Mouse (Mus musculus) layer of hippocampus, postnatal 25 days (tissue): ENCODE data around the gene Ifi47. TPM values are rescaled to one million over a fixed set of nuclear protein-coding genes. Genes with fewer than 3 reads are reported as not detected.
"Not testable (repeated sequence)": the region's sequence is repeated elsewhere in the genome, so short reads cannot be mapped to it uniquely, and the experiment has no call there.

ENCODE experiments used
- DNase-seq, 2 experiments: peaks; one replicate each; pipeline ENCODE4 v3.0.0; 2022; ENCODE audit warnings: mixed read lengths in 2 of 2, low spot score in 1 of 2; ENCODE audit errors: extremely low spot score in 1 of 2
- total RNA-seq, 2 experiments: library from RNA; stranded (reverse); gene quantifications; 2 replicates each; pipeline ENCODE4 v1.2.3; 2021

Ifi47 gene
- under 1 TPM; 0.33 to 0.44 TPM for total RNA-seq

DNA sequence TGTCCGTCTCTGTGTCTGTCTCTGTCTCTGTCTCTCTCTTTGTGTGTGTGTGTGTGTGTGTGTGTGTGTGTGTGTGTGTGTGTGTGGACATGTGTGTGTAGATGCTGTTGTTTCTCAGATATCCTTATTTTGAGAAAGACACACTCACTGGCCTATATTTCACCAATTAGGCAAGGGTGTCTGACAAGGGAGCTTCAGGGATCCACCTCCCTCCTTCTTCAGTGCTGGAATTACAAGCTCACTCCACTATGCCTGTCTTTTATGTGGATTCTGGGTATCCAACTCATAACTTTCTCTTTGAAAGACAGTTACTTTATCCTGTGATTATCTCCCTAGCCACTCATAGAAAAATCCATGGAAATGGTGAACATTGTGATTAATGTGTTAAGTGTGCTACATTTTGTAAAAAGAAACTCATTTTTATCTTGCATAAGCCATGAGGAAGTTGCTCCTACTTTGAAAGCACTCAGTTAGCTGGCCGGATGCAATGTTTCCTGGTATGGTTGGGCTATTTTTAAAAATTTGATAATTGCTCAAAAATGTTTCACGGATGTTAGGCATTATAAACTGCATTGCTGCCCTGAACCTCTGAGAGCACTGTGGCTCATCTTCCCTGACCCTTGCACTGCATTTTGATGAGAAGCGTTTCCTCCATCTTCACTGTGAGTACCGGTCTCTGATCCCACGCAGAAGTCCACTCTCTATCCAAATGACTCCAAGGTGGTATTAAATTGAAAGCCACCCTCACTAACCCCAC lies at the start of gene Ifi47:
Gene Ifi47 (plus strand): TSS at position 587 of the 757 bp plus-strand sequence.
- DNase-seq, result not testable (repeated sequence)

DNA sequence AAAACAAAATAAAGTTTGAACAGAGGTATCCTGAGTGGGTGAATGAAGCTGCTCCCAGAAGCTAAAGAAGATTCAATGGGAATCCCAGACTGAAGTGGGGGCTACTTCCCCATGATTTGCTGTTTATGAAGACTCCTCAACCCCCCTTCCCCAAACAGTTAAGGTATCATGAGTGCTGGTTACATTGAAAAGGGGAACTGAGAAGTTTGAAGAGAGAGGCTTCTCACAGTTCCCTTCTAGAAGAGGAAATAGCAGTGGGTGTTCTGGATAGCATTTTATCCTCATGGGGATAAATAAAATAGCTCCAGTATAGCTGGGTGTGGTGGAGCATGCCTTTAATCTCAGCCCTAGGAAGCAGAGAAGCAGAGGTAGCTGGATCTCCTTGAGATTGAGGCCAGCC lies 26.3 kb upstream of the Ifi47 start:
- not testable (repeated sequence) for DNase-seq

DNA sequence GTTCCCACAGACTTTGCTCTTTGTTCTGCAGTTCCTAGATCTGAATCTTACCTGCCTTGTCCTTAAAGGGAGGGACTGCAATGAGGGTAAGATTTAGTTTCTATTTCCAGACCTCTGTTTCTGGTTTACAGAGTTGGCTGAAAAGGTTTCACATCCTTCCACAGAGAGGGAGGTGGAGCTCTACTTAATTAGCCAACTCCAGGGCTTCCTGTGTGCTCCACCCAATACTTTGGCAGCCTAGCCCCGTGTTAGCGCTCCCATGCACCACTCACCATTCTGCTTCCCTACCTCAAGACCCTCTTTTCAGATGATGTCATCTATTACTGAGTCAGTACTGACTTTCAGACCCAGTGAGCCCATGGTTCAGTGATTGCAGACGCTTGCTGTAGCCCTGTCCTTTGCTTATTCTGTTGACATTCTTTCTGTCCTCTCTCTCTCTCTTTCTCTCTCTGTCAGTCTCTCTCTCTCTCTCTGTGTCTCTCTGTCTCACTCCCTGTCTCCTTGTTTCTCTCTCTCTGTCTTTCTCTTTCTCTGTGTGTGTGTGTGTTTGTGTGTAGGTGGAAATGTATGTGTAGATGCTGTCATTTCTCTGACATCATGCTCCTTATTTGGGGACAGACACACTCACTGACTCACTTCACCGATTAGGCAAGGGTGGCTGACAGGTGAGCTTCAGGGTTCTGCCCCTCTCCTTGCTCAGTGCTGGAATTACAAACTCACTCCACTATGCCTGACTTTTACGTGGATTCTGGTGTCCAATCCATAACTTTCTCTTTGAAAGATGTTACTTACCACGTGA lies 25.1 kb upstream of the Ifi47 start, which contains the start of gene 9930111J21Rik2:
Gene 9930111J21Rik2 (minus strand): TSS at position 150 of the 799 bp plus-strand sequence.
- DNase-seq, result not testable (repeated sequence)

DNA sequence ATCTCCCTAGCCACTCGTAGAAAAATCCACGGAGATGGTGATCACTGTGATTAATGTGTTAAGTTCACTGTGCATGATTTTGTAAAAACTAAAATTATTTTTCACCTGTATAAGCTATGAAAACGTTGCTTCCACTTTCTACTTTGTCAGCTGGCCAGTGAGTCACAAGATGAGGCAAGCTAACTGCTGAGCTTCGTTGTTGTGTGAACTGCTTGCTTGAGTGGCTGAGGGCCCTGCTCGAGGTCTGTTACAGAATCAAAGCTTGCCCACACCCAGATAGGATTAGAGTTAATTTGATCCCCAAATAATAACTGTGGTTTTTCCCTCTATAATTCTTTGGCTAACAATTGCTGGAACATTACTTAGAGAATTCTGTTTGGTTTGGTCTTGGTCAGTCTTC lies 24.5 kb upstream of the Ifi47 start:
- not testable (repeated sequence) for DNase-seq

DNA sequence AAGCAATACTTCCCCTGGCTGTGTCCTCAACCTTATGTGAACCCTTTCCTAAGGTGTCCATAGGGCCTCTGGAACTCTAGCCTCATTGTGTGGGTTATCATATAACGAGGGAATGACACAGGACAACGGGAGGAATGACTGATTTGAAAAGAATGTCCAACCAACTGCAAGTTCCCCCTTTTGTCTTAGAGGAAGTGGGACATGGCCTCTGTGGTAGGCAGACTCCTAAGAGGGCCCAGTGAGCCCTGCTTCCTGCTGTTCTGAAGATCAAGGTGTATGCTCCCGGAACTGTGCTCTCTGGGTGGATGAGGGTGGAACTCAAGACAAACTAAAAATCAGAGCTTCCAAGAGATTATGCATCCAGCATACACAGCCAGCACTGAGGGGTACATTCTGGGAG lies 16.3 kb upstream of the Ifi47 start:
- DNase-seq, result not testable (repeated sequence)

DNA sequence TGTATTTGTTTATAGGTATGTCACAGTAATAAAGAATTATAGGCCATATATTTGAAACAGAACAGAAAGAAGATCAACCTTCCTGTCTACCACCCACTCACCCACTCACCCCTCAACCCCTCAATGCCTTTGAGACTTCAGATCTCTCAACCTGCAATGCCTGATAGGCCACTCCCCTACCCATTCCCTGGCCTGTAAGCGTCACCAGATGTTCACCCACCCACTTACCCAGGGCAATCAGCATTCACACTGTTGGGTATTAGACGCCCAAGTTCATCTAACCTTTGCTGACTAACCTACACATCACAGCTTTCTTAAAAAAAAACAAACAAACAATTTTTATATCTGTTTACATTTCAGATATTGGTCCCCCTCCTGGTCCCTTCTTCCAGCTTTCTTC lies 14.5 kb upstream of the Ifi47 start:
- not testable (repeated sequence) for DNase-seq

DNA sequence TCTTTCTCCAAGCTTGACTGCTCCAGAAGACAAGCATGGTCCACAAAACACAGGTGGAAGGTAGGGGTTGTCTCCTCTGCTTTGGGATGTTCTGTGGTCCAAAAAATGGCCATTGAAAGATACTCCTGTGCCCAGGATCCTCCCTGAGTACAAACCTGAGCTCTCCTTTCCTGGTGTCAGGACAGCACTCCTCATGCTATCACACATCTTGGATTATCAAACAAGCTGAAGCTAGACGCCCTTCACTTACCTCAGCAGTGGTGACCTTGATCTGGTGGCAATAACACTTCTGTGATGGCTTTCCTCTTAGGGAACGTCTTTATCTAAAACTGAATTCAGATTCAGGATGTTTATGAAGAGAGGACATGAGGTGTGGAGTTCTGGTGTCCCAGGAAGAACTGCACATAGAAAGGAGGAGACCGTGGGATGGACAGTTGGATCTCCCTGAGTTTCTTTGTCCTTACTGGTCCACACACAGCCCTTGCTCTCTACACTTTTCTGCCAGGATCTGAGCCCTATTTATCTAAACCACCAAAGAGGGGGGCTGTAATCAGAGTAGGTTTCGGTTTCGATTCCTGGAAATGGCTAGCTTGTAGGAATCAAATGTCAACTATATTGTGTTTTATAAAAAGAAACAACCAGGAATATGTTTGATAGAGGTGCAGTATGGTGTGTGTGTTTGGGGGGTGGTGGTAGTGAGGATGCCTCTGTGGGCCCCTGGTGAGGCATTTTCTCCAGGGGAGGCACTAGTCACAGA lies 12.5 kb upstream of the Ifi47 start, which contains the start of gene Tgtp2:
Gene Tgtp2 (minus strand): TSS at position 494 of the 757 bp plus-strand sequence.
- DNase-seq, result not testable (repeated sequence)

DNA sequence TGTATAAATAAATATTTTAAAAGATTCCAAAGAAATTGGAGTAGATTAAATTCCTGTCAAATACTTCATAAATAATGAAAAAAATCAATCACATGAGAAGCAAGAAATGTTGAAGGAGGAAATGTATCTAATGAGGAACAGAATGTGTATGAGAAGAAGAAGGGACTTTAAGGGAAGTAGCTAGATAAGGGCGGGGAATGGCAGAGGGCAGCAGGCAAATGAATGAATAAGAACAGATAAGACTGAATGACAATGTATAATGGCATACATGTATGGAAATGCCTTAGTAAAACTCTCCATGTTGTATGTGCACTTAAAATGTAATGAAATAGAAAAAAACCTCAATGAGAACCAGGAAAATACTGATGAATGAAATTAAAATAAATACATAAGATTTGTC lies 8.0 kb upstream of the Ifi47 start:
- no peak for DNase-seq

DNA sequence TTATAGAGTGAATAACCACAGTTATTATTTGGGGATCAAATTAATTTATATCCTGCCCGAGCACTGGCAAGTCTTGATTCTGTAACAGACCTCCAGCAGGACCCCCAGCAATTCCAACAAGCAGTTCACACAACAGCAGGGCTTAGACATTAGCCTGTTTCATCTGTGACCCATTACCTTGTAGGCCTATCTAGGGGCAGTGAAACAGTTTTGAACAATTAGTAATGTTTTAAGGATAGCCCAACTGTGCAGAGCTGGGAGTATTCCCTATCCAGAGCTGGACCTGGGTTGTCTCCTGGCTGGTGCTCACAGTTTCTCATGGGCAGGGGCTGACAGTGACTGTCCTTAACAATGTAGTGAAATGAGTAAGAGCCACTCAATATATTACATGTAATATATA lies 625 bp downstream of the Ifi47 start:
- DNase-seq, result no peak

DNA sequence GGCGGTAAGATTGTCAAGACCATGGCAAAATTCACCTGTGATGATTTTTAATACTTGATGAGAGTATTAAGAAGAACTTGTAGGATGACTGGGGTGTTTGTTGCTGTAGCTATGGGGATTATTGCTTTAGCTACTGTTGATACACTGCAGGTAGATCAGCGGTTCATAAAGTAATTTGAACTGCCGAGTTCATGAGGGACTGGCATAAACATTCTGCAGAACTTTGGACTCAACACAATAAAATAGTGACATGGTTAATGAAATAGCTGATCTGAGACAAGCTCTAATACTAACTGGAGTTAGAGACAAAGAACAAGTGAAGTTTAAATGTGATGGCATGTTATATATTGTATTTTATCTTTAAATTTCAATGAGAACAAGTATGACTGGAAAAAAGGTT lies 2.3 kb downstream of the Ifi47 start:
- DNase-seq, result no peak

DNA sequence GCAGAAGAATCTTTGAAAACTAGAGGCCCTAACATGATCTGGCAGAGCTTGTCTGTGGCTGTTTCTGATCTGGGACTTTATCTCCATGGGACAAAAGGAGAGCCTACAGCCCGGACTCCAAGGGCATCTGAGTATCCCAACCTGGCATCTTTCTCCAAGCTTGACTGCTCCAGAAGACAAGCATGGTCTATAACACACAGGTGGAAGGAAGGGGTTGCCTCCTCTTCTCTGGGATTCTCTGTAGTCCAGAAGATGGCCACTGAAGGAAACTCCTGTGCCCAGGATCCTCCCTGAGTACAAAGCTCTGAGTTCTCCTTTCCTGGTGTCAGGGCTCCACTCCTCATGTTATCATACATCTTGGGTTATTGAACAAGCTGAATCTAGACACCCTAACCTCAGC lies 4.2 kb downstream of the Ifi47 start:
- no peak for DNase-seq

DNA sequence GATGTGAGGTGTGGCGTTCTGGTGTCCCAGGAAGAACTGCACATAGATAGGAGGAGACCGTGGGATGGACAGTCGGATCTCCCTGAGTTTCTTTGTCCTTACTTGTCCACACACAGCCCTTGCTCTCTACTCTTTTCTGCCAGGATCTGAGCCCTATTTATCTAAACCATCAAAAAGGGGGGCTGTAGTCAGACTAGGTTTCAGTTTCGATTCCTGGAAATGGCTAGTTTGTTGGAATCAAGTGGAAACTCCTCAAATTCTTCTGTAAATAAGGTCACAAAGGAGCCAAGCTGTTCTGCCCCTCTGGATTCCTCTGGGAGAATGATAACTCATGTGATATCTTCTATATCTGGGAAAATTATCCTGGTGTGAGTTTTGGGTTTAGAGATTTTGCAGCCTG lies 5.0 kb downstream of the Ifi47 start:
- no peak for DNase-seq

DNA sequence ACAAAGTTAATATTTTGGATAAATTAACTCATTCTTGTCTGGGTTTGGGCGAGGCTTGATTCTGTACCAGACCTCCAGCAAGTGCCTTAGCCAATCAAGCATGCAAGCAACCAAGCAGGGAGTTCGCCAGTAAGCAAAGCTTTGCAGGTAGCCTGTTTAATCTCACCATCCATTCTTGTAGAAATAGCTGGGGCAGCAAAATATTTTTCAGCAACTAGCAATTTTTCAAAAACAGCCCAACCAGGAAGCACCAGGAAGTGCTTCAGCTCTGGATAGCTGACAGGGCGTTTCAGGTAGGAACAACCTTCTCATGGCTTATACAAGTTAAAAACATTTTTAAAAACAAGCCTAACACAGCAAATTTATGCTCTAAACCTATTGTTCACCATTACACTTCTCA lies 5.5 kb downstream of the Ifi47 start:
- no peak for DNase-seq

DNA sequence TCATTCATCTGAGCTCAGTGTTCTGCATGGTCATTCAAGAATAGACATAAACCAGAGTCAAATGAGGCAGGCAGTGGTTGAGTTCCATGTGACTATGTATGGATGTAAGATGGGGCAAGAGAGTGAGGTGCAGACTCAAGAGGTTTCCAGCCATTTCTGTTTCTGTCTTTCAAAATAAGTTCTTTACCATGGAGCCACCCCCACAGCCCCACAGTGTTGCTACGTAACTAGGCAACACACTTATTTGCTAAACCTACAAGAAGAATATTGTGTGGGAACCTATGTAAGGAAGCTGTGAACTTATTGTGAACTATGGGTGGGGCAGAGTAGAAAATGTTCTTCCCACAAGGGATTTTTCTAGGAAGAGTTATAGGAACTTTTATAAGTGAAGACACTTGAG lies 6.8 kb downstream of the Ifi47 start:
- no peak for DNase-seq

DNA sequence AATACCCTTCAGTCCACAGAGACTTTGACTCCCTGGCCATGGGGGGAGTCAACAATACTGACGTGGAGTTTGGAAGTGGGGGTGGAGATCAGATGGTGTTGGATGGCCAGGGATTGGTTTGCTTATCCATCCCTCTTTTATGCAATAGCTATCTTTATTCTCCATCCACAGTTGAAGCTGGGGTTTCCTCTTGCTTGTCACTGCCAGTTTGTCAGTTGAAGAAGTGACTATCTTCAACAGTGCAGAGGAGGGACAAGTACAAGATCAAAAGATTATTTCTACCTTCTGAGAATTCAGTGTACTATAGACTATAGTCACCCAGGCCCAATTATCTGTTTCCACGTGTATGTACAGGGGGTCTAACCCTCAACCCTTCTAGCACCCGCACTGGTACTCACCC lies 7.4 kb downstream of the Ifi47 start:
- DNase-seq, result no peak

DNA sequence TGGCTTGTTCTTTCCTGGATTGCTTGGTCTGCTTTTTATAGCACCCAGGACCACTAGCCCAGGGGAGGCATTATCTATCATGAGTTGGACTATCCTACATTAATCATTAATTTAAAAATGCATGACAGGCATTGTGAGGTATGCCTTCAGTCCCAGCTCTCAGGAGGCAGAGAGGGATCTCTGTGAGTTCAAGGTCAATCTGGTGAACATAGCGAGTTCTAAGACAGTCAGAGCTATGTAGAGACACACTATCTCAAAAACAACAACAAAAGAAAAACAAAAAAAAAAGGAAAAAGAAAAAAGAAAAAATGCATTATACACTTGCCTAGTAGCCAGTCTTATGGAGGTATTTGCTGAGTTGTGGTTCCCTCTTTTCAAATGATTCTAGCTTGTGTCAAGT lies 8.0 kb downstream of the Ifi47 start:
- no peak for DNase-seq

DNA sequence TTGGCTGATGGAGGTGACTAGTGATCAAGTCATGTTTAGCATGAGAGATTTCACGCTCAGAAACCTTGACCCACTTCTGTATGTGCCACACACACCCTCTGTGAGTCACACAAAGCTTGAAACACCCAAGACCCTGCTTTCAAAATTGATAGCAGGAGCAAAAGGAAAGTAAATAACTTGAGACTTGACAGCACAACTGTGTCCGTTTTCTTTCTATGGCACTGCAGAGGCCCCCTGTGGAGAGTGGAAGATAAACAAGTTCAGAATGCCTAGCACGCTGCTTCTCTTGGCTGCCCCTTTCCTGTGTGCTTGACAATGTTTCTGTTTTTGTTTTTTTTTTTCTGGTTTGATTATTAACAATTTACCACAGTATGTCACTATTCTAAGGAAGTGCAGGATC lies 8.5 kb downstream of the Ifi47 start:
- DNase-seq, result no peak

DNA sequence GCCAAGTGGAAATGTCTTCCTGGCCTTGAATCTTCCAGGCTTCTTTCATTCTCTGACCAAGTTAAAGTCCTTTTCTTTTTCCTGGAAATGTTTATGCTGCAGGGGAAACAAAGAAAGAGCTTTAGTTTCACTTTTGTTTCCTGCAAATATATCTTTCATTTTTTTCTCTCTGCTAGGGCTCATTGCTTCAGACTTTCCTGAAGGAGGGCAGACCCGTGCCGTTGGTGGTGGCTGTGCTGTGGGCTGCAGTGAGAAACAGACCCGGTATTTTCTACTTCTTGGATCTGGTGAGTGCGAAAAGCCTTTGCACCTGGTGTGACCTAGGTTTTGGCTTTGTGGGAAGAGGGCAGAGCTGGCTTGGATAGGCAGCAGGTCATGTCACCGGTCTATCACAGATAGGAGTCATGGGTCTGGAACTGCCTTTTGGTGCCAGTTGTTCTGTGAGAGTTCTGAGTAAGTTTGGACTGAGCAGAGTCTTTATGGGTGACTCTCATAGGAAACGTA lies 10.5 kb downstream of the Ifi47 start:
- DNase-seq, result no peak

DNA sequence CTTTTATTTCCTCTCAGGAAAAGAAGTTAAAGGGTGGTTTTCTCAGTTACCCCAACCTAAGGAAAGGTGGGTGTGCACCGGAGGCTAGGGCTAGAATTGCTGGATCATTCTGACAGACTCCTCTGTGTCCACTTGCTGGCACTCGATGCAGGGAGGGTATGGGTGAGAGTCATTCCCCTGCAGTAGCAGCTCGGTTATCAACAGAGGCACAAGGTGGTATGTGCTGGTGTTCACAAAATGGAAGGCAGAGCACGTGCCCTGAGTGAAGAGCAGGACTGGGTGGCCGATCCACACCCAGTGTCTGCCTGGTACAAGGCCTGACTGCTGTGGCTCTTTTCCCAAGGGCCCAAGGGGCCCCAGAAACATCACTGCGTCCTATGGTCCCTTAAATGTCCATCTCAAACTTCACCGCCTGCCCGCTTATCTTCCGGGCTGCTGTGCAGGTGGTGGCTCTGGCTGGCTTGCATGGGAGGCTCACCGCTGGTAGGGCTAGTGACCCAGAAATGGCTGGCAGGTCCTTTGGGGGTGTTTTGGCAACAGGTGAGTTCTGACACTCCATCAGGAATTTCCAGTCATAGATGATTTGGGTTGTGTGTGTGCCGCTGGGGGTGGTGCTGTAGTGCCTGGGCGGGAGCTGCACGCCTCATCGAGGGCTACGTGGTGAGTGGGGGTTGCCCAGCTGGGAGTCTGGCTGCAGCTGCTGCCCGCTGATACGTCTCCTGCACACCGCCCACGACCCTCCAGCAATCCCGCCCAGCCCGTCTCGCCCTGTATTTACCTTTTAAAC lies 11.6 kb downstream of the Ifi47 start:
- DNase-seq, result no peak
